Mouse (Mus musculus) intestine, embryonic 15.5 days (tissue): ENCODE measurements around the gene Phc2. TPM values are rescaled to one million over a fixed set of nuclear protein-coding genes. Genes with fewer than 3 reads are reported as not detected.
"Not testable (repeated sequence)": the region's sequence is repeated elsewhere in the genome, so short reads cannot be mapped to it uniquely, and the experiment has no call there.

ENCODE experiments used
- ATAC-seq: fragments of 200-750 bp; cut with Nextera tagmentation; 2 replicates; pipeline ENCODE4 v1.8.0; 2017; ENCODE audit warnings: moderate TSS enrichment, moderate library complexity
- H3K27ac ChIP-seq: fragments of 300-500 bp; sonication (generic); 2 replicates; pipeline ENCODE4 v1.5.1; 2015; ENCODE audit warnings: mild to moderate bottlenecking, inconsistent platforms
- H3K27me3 ChIP-seq: fragments of 300-500 bp; sonication (generic); replicated peaks from 2 replicates; pipeline ENCODE4 v1.6.1; 2015; ENCODE audit warnings: inconsistent platforms
- H3K36me3 ChIP-seq: fragments of 300-500 bp; sonication (generic); 2 replicates; pipeline ENCODE4 v1.6.1; 2015; ENCODE audit warnings: inconsistent platforms
- H3K4me1 ChIP-seq: fragments of 300-500 bp; sonication (generic); replicated peaks from 2 replicates; pipeline ENCODE4 v1.6.1; 2015; ENCODE audit warnings: inconsistent platforms
- H3K4me2 ChIP-seq: fragments of 300-500 bp; sonication (generic); replicated peaks from 2 replicates; pipeline ENCODE4 v1.6.1; 2015; ENCODE audit warnings: mild to moderate bottlenecking, inconsistent platforms
- H3K4me3 ChIP-seq: fragments of 300-500 bp; sonication (generic); replicated peaks from 2 replicates; pipeline ENCODE4 v1.5.1; 2015; ENCODE audit warnings: inconsistent platforms
- H3K9ac ChIP-seq: fragments of 300-500 bp; sonication (generic); 2 replicates; pipeline ENCODE4 v1.6.1; 2015; ENCODE audit warnings: inconsistent platforms
- H3K9me3 ChIP-seq: fragments of 300-500 bp; sonication (generic); 2 replicates; pipeline ENCODE4 v1.6.1; 2016; ENCODE audit warnings: inconsistent platforms
- WGBS: fragments of 180-500 bp; shearing (Covaris S2); methylation state at CpG from one replicate; pipeline ENCODE4 v1.1.7; 2015; 5-methylcytosine and 5-hydroxymethylcytosine counted together
- polyA plus RNA-seq: library from polyadenylated mRNA; unstranded; fragments of >200 nt; fragmentation: Nextera tagmentation; extraction: Ambion mirVana; gene quantifications from 2 replicates; pipeline ENCODE4 v1.2.1, GENCODE M21; 2015

The Phc2 gene
- polyA plus RNA-seq, 1 experiment from 2014 or later, result 42.3 TPM

DNA sequence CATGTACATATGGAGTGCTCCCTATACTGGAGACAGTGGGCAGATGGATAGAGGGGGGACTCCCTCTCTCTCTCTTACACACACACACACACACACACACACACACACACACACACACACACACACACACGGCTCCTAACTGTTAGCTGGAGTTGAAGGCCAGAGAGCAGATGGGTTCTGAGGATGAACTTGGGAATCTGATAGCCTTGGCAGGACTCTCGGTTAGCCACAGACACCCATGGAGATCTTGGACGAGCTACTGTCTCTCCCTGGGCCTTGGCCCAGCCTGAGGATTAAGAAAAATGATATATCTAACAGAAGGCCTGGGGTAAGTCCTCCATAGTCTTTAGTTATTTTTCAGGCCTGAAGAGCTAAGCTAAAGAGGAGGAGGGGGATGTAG, 3.0 kb upstream of the Phc2 start:
- Histone ChIP-seq H3K4me1 (peaks cover 27% of the 10 kb centered on the region), H3K4me2 (no peak overlapping the region)

DNA sequence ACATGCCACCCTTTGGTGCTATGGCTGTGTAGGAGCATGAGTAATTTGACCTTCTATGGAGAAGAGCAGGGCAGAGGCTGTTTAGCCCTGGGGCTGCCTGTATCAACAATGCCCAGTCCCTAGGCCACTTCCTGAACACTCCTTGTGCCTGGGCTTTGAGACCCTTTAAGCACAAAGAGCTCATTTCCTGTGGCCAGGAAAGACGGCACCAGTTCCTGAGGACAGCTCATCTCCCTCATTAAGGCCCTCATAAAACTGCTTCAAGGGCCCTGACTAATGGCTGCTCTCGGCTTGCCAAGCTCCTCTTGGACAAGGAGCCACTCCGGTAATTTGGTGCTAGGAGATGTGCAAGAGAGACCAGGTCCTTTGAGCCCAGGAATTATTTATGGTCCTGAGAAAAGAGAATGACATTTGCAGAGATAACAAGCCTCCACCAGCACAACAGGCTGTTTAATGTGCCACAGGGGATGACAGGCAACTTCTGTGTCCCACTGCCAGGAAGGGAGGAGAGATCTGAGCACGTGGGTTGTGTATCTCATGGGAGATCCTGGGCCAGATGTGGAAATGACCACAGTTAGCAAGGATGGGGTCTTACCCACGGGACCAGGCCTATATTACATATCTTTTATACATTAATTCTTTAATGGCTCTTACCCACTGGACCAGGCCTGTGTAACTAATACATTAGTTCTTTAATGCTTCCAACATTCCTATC, 1.8 kb upstream of the Phc2 start:
- H3K27ac ChIP-seq, result peak overlapping the region; percentile 56
- H3K36me3 ChIP-seq, result no peaks in the 10 kb centered on the region
- H3K4me1 ChIP-seq, result peaks cover 23% of the 10 kb centered on the region
- no peak for ATAC-seq
- H3K9ac ChIP-seq, result no peak overlapping the region
- H3K4me3 ChIP-seq, result no peak overlapping the region
- H3K9me3 ChIP-seq, result no peaks in the 10 kb centered on the region
- no peaks in the 10 kb centered on the region for H3K27me3 ChIP-seq
- no peak overlapping the region for H3K4me2 ChIP-seq
- WGBS, result 23% methylated on average over 5 of the region's 5 CpGs

More for the DNA sequence above, 3.0 kb upstream of the Phc2 start:
- Histone ChIP-seq H3K9ac (no peak overlapping the region), H3K27me3 (no peaks in the 10 kb centered on the region), H3K36me3 (no peaks in the 10 kb centered on the region), H3K4me3 (no peak overlapping the region), H3K27ac (no peak overlapping the region), H3K9me3 (no peaks in the 10 kb centered on the region)
- WGBS, result 52% methylated on average over 3 of the region's 3 CpGs
- no peak for ATAC-seq

GRCm38 (mm10) chr4:128655446-128655845, 944 bp downstream of the Phc2 start:
- H3K4me2 ChIP-seq, result peak overlapping the region; percentile 97
- 5% methylated on average over 12 of the region's 12 CpGs for WGBS
- no peak overlapping the region for H3K27ac ChIP-seq
- H3K9me3 ChIP-seq, result no peaks in the 10 kb centered on the region
- ATAC-seq, result no peak
- peak overlapping the region; percentile 74 for H3K4me3 ChIP-seq
- no peaks in the 10 kb centered on the region for H3K27me3 ChIP-seq
- H3K36me3 ChIP-seq, result no peaks in the 10 kb centered on the region
- H3K4me1 ChIP-seq, result peaks cover 13% of the 10 kb centered on the region
- H3K9ac ChIP-seq, result peak overlapping the region; percentile 81

DNA sequence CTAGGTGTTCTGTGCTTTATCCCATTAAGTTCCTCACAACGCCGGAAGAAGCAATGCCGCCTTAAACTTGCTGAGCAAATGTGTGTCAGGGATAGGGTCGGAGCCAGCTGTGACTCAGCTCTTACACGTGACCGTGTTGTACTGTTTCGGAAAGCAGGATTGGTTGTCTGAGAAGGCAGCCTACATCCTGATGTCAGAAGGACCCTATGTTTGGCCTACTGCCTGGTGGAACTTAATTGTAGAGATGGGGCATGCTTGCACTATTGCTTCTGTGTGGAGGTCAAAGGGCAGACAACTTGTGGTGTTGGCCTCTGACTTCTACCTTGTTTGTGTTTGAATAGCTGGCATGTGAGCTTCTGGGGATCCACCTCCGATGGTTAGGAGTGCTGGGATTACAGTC, 5.7 kb downstream of the Phc2 start:
- H3K9ac ChIP-seq, result no peak overlapping the region
- no peaks in the 10 kb centered on the region for H3K4me1 ChIP-seq
- 82% methylated on average over 8 of the region's 8 CpGs for WGBS
- H3K4me3 ChIP-seq, result no peak overlapping the region
- no peak overlapping the region for H3K27ac ChIP-seq
- no peaks in the 10 kb centered on the region for H3K9me3 ChIP-seq
- no peaks in the 10 kb centered on the region for H3K36me3 ChIP-seq
- no peak for ATAC-seq
- H3K4me2 ChIP-seq, result no peak overlapping the region
- H3K27me3 ChIP-seq, result no peaks in the 10 kb centered on the region

- H3K9me3 ChIP-seq, result no peaks in the 10 kb centered on the region
- WGBS, result 92% methylated on average over 8 of the region's 8 CpGs
- ATAC-seq, result no peak
Observed at GRCm38 (mm10) chr4:128661063-128661462, 6.6 kb downstream of the Phc2 start.

DNA sequence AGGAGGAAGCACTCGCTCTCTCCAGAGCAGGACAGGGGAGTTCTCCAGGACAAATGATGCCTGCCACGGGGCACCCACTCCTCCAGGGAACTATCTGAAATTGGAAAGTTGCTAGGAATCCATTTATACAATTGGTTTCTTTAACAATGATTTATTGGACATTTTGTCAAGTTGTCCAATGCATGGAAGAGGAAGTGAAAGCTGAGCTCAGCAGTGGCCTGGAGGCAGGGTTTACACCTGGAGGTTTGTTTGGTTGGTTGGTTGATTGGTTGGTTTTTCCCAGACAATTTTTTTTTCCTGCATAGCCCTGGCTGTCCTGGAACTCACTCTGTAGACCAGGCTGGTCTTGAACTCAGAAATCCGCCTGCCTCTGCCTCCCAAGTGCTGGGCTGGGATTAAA, 9.5 kb downstream of the Phc2 start:
- Histone ChIP-seq H3K9ac (no peak overlapping the region), H3K4me3 (no peak overlapping the region), H3K4me2 (no peak overlapping the region), H3K27me3 (no peaks in the 10 kb centered on the region), H3K36me3 (no peaks in the 10 kb centered on the region), H3K4me1 (0 out of 2 replicates have a peak, but pooled peaks cover 2% of the 10 kb centered on the region), H3K9me3 (no peaks in the 10 kb centered on the region), H3K27ac (no peak overlapping the region)
- no peak for ATAC-seq
- 64% methylated on average over 3 of the region's 3 CpGs for WGBS

More at GRCm38 (mm10) chr4:128661063-128661462, 6.6 kb downstream of the Phc2 start:
- no peaks in the 10 kb centered on the region for H3K4me1 ChIP-seq
- H3K27me3 ChIP-seq, result no peaks in the 10 kb centered on the region
- no peak overlapping the region for H3K9ac ChIP-seq
- H3K4me2 ChIP-seq, result no peak overlapping the region
- no peak overlapping the region for H3K4me3 ChIP-seq
- H3K36me3 ChIP-seq, result no peaks in the 10 kb centered on the region
- H3K27ac ChIP-seq, result no peak overlapping the region

DNA sequence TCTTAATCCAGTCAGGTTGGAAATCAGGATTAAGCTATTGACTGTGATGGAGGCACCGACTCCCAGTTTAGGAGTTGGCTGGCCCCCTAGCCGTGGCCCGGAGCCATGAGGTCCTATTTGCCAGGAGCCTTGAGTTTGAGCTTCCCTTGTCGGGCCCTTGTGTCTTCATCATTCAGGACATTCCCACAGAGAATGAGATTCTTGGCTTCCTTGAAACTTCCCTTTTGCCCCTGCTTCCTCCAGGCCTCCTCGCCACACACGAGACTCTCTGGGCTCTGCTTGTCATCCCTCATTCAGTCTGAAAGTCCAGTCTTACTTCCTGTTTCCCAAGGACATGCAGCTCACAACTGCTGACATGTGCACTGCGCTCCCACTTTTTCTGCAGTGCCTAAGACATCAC, 11.9 kb downstream of the Phc2 start:
- not testable (repeated sequence) for H3K9ac ChIP-seq, H3K9me3 ChIP-seq, H3K4me2 ChIP-seq, H3K4me3 ChIP-seq, H3K4me1 ChIP-seq, H3K27me3 ChIP-seq, H3K36me3 ChIP-seq, H3K27ac ChIP-seq
- WGBS, result 50% methylated on average over 7 of the region's 7 CpGs
- peak; percentile 59; the same call in 1 of the 2 replicates for ATAC-seq

DNA sequence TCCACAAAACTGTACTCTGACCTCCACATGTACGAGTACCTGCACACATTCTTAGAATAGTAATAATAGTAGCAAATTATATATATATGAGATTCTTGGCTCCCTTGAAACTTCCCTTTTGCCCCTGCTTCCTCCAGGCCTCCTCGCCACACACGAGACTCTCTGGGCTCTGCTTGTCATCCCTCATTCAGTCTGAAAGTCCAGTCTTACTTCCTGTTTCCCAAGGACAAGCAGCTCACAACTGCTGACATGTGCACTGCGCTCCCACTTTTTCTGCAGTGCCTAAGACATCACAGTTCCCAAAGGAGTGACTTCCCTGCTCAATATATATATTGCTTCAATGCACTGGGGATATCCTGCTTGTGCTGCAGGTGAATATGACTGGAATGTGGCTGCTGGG, 12.7 kb downstream of the Phc2 start:
- not testable (repeated sequence) for H3K9ac ChIP-seq, H3K9me3 ChIP-seq, H3K4me3 ChIP-seq, H3K27ac ChIP-seq, H3K27me3 ChIP-seq, H3K36me3 ChIP-seq, H3K4me2 ChIP-seq
- WGBS, result 35% methylated on average over 4 of the region's 4 CpGs
- peak; percentile 65; the same call in 1 of the 2 replicates for ATAC-seq
- H3K4me1 ChIP-seq, result 0 out of 2 replicates have a peak, but pooled peaks cover 14% of the 10 kb centered on the region

DNA sequence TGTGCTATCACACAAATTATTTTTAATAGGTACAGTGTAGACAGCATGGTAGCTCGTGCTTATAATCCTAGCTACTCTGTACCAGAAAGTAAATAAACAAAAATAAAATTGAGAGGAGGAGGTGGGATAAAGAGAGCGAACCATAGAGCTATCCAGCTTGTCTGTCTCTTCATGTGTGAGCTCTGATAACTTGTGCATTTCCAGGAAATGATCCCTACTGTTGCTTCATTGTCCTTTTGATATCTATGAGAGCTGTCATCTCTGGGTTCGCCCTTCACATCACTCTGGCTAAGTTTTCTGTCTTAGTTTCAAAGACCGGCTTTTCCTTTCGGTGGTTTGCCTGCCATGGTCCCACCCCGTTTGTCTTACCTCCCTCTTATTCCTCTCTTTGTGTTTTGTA, 14.7 kb downstream of the Phc2 start:
- Histone ChIP-seq H3K9me3 (no peaks in the 10 kb centered on the region), H3K4me3 (no peak overlapping the region), H3K4me1 (0 out of 2 replicates have a peak, but pooled peaks cover 14% of the 10 kb centered on the region), H3K9ac (no peak overlapping the region), H3K36me3 (no peaks in the 10 kb centered on the region), H3K27ac (no peak overlapping the region), H3K27me3 (no peaks in the 10 kb centered on the region), H3K4me2 (no peak overlapping the region)
- no peak for ATAC-seq
- WGBS, result 91% methylated on average over 6 of the region's 6 CpGs

- Histone ChIP-seq H3K4me1 (0 out of 2 replicates have a peak, but pooled peaks cover 14% of the 10 kb centered on the region), H3K9ac (no peak overlapping the region), H3K4me2 (no peak overlapping the region), H3K4me3 (no peak overlapping the region), H3K27ac (no peak overlapping the region), H3K27me3 (no peaks in the 10 kb centered on the region), H3K36me3 (no peaks in the 10 kb centered on the region), H3K9me3 (no peaks in the 10 kb centered on the region)
- WGBS, result 30% methylated on average over 11 of the region's 11 CpGs
- ATAC-seq, result peak; percentile 76
Observed at GRCm38 (mm10) chr4:128670566-128671191, 16.2 kb downstream of the Phc2 start.

- Histone ChIP-seq H3K4me3 (no peak overlapping the region), H3K9me3 (no peaks in the 10 kb centered on the region), H3K27me3 (no peaks in the 10 kb centered on the region), H3K9ac (no peak overlapping the region), H3K4me2 (no peak overlapping the region), H3K36me3 (no peaks in the 10 kb centered on the region), H3K4me1 (0 out of 2 replicates have a peak, but pooled peaks cover 11% of the 10 kb centered on the region), H3K27ac (no peak overlapping the region)
- 95% methylated on average over 4 of the region's 4 CpGs for WGBS
- no peak for ATAC-seq
Observed at GRCm38 (mm10) chr4:128672494-128672893, 18.0 kb downstream of the Phc2 start.

DNA sequence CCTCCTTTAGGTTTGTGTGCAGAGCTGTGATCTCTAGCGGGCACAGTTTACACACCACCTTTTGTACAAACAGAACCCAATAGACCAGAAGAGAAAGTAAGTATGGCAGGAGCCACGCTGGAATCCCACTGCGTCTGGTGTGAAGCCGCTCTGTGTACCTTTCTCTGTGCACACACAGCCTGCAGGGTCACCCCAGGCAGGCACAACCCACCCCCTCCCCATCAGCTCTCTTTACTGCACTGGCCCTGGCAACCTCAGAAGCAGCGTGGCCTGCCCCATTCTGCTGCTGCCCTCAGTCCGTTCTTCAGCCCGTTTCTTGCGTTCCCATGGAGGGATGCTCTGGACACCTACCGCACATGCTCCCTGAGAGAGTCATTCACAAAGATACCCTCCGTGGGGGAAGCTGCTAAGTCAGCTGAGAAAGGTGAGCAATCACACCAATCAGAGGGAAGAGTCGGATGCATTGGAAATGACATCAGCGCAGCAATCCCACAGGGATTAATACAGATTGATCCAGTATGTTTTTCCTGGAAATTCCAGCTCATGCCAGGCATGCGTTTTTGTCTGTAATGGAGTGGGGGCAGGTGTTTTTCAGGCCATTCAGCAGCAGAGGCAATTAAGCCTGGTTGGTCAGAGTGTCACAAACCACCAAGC, 24.2 kb downstream of the Phc2 start:
- 49% methylated on average over 13 of the region's 13 CpGs for whole genome bisulfite sequencing
- no peak overlapping the region for H3K4me2 ChIP-seq
- no peaks in the 10 kb centered on the region for H3K36me3 ChIP-seq
- no peaks in the 10 kb centered on the region for H3K9me3 ChIP-seq
- ATAC-seq, result no peak
- no peak overlapping the region for H3K4me3 ChIP-seq
- no peak overlapping the region for H3K9ac ChIP-seq
- H3K4me1 ChIP-seq, result no peaks in the 10 kb centered on the region; the same call in 1 of the 2 replicates
- no peak overlapping the region for H3K27ac ChIP-seq
- no peaks in the 10 kb centered on the region for H3K27me3 ChIP-seq
